Mouse (Mus musculus) urinary bladder, postnatal 25 days (tissue): ENCODE data around the gene Pcdh20.

Experiments used
- DNase-seq: peaks from one replicate; pipeline ENCODE4 v3.0.0; 2022; ENCODE audit warnings: low spot score

Pcdh20 gene

GRCm38 (mm10) chr14:88470495-88471434, at the start of gene Pcdh20:
TSS of gene Pcdh20 (minus strand) at chr14:88471396.
- DNase-seq = no peak

- DNase-seq = no peak
Measured at GRCm38 (mm10) chr14:88479909-88480308, 8.7 kb upstream of the Pcdh20 start.

GRCm38 (mm10) chr14:88469956-88470355, 1.2 kb downstream of the Pcdh20 start:
- DNase-seq = no peak

GRCm38 (mm10) chr14:88469361-88469760, 1.8 kb downstream of the Pcdh20 start:
- DNase-seq = no peak

GRCm38 (mm10) chr14:88466416-88466815, 4.8 kb downstream of the Pcdh20 start:
- DNase-seq = no peak

- DNase-seq = no peak
Measured at GRCm38 (mm10) chr14:88464356-88464755, 6.8 kb downstream of the Pcdh20 start.

- no peak for DNase-seq
Measured at GRCm38 (mm10) chr14:88463357-88463756, 7.8 kb downstream of the Pcdh20 start.

- no peak for DNase-seq
Measured at GRCm38 (mm10) chr14:88462944-88463343, 8.3 kb downstream of the Pcdh20 start.

GRCm38 (mm10) chr14:88460705-88461104, 10.5 kb downstream of the Pcdh20 start:
- no peak for DNase-seq

GRCm38 (mm10) chr14:88443304-88443703, 27.9 kb downstream of the Pcdh20 start:
- DNase-seq = no peak

GRCm38 (mm10) chr14:88429393-88429792, 41.8 kb downstream of the Pcdh20 start:
- DNase-seq = no peak

GRCm38 (mm10) chr14:88427370-88427769, 43.8 kb downstream of the Pcdh20 start:
- no peak for DNase-seq
